Comparison of ENCODE assay signal across 8 mouse cellular contexts in the genomic region with DNA sequence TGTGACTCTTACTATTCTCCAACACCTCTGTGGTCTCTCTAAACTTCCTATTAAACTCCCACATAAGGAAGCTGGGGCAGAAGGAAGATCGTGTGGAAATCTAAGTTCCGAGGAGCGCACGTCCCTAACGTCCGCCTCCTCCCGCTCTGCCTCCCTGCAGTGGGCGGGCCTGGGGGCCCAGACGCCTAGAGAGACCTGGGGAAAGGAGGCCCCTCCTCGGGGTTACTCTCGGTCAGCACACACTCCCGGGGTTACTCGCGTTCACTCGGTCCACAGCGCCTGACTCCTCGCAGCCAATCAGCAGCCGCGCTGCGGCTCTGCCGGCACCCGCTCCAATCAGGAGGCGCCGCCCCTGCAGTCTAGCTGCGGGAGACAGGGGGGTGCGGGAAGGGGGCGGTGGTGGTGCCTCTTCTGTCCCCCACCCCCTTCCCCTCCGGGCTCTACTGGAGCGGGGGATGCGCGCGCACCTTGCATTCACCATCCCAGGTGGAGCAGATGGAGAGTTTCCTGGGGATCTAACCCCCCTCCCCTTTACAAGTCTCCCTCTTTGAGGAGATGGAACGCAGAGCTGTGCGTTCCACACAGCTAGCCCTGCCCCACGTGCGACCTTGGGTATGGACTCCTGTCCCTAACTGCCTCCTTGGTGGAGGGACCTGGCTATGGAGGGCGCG. TPM values are rescaled to one million over a fixed set of nuclear protein-coding genes. Genes with fewer than 3 reads are reported as not detected.
DNase-seq lines count a peak whose midpoint lies in the region; ATAC-seq and TF ChIP-seq lines count a peak whose summit lies in the region.

No protein-coding gene starts in this region.

- peak; percentile 99 for ATAC-seq in embryonic facial prominence, embryonic 15.5 days (ENCODE audit: insufficient number of reproducible peaks, low FRiP score, low TSS enrichment, low read depth)
- peak; percentile 99 for ATAC-seq in limb, embryonic 14.5 days (ENCODE audit: low FRiP score, low read depth)
- ATAC-seq in midbrain, embryonic 16.5 days = peak; percentile 97

- H3K9ac ChIP-seq in embryonic facial prominence, embryonic 15.5 days = peak overlapping the region; percentile 10; the same call in 1 of the 2 replicates
- peak overlapping the region; percentile 37 for H3K9ac ChIP-seq in limb, embryonic 14.5 days (ENCODE audit: low read depth, low read length, severe bottlenecking)
- peak overlapping the region; percentile 71 for H3K9ac ChIP-seq in midbrain, embryonic 16.5 days (ENCODE audit: low read depth, low read length)

- no peaks in the 10 kb centered on the region for H3K9me3 ChIP-seq in embryonic facial prominence, embryonic 15.5 days (replicated peaks)
- no peaks in the 10 kb centered on the region for H3K9me3 ChIP-seq in limb, embryonic 14.5 days (ENCODE audit: control insufficient read depth, low read length)
- H3K9me3 ChIP-seq in midbrain, embryonic 16.5 days (replicated peaks; ENCODE audit: control insufficient read depth, low read length, poor library complexity, severe bottlenecking) = no peaks in the 10 kb centered on the region

- H3K27me3 ChIP-seq in embryonic facial prominence, embryonic 15.5 days = no peaks in the 10 kb centered on the region
- no peaks in the 10 kb centered on the region for H3K27me3 ChIP-seq in limb, embryonic 14.5 days (ENCODE audit: control insufficient read depth, insufficient read depth, low read length)
- H3K27me3 ChIP-seq in midbrain, embryonic 16.5 days (ENCODE audit: control insufficient read depth, insufficient read depth, low read depth, low read length) = no peaks in the 10 kb centered on the region
- no peaks in the 10 kb centered on the region for H3K27me3 ChIP-seq in spleen, adult 2 months (ENCODE audit: control insufficient read depth, insufficient read depth, low read length)

- H3K4me1 ChIP-seq in bone marrow macrophage, adult 2 months (ENCODE audit: control insufficient read depth, insufficient read depth, low read length) = peaks cover 45% of the 10 kb centered on the region
- H3K4me1 ChIP-seq in embryonic facial prominence, embryonic 15.5 days = peaks cover 49% of the 10 kb centered on the region
- peaks cover 40% of the 10 kb centered on the region for H3K4me1 ChIP-seq in limb, embryonic 14.5 days (ENCODE audit: control insufficient read depth, insufficient read depth, low read length)
- H3K4me1 ChIP-seq in midbrain, embryonic 16.5 days (ENCODE audit: control insufficient read depth, insufficient read depth, low read length) = peaks cover 30% of the 10 kb centered on the region
- peaks cover 25% of the 10 kb centered on the region for H3K4me1 ChIP-seq in spleen, adult 2 months (ENCODE audit: control insufficient read depth, insufficient read depth, insufficient read length)

- peak; percentile 89 to 90 for DNase-seq in B cell, adult 2 months
- peak; percentile 91 to 94 for DNase-seq in heart, adult 9 months (ENCODE audit: low spot score in 2 of 2)
- peak; percentile 83 for DNase-seq in kidney, adult 9 months
- DNase-seq in limb, embryonic 14.5 days (ENCODE audit: low spot score) = peak; percentile 98
- peak; percentile 80 to 93 for DNase-seq in spleen, adult 2 months (ENCODE audit: low read depth in 1 of 2, low spot score in 2 of 2)

- no peak for TF ChIP-seq CTCF in bone marrow macrophage, adult 2 months (IDR thresholded peaks at IDR 0.05; ENCODE audit: low read depth, low read length)
- no peak for TF ChIP-seq CTCF in spleen, adult 2 months (IDR thresholded peaks at IDR 0.05; ENCODE audit: extremely low read depth, insufficient read depth, insufficient read length, insufficient replicate concordance)

- peak overlapping the region; percentile 88 for H3K27ac ChIP-seq in bone marrow macrophage, adult 2 months (ENCODE audit: insufficient read depth, low read depth, low read length)
- H3K27ac ChIP-seq in embryonic facial prominence, embryonic 15.5 days (replicated peaks) = peak overlapping the region; percentile 97
- peak overlapping the region; percentile 93 for H3K27ac ChIP-seq in limb, embryonic 14.5 days (replicated peaks; ENCODE audit: low read depth, low read length)
- peak overlapping the region; percentile 97 for H3K27ac ChIP-seq in midbrain, embryonic 16.5 days (ENCODE audit: low read length)
- H3K27ac ChIP-seq in spleen, adult 2 months (ENCODE audit: insufficient read depth, low read length) = peak overlapping the region; percentile 88

- peak overlapping the region; percentile 72 for H3K4me2 ChIP-seq in embryonic facial prominence, embryonic 15.5 days (replicated peaks)
- H3K4me2 ChIP-seq in limb, embryonic 14.5 days (replicated peaks; ENCODE audit: low read depth, low read length, severe bottlenecking) = peak overlapping the region; percentile 76
- peak overlapping the region; percentile 93 for H3K4me2 ChIP-seq in midbrain, embryonic 16.5 days (ENCODE audit: low read length)

- 0% methylated on average over 38 of the region's 38 CpGs for WGBS in embryonic facial prominence, embryonic 15.5 days
- 1% methylated on average over 35 of the region's 38 CpGs for WGBS in limb, embryonic 14.5 days
- 0% methylated on average over 35 of the region's 38 CpGs for WGBS in midbrain, embryonic 16.5 days
- WGBS in spleen, adult 2 months = 1% methylated on average over 38 of the region's 38 CpGs

- H3K4me3 ChIP-seq in bone marrow macrophage, adult 2 months (ENCODE audit: insufficient read depth, low read length) = peak overlapping the region; percentile 66
- H3K4me3 ChIP-seq in embryonic facial prominence, embryonic 15.5 days (replicated peaks) = peak overlapping the region; percentile 45
- H3K4me3 ChIP-seq in limb, embryonic 14.5 days (replicated peaks; ENCODE audit: low read length) = peak overlapping the region; percentile 39
- peak overlapping the region; percentile 55 for H3K4me3 ChIP-seq in midbrain, embryonic 16.5 days (ENCODE audit: low read depth, low read length)
- H3K4me3 ChIP-seq in spleen, adult 2 months (ENCODE audit: extremely low read depth, insufficient read depth, insufficient read length) = peak overlapping the region; percentile 57

- no peak; the same call in 1 of the 2 replicates for TF ChIP-seq POLR2A in bone marrow macrophage, adult 2 months (IDR thresholded peaks at IDR 0.05; ENCODE audit: borderline replicate concordance, low read depth, low read length)
- TF ChIP-seq POLR2A in limb, embryonic 14.5 days (IDR thresholded peaks at IDR 0.05; ENCODE audit: borderline replicate concordance, extremely low read depth, insufficient read depth, insufficient read length) = peak; percentile 81; the same call in 1 of the 2 replicates
- no peak; the same call in 1 of the 2 replicates for TF ChIP-seq POLR2A in spleen, adult 2 months (IDR thresholded peaks at IDR 0.05; ENCODE audit: low read depth, low read length)

- H3K36me3 ChIP-seq in embryonic facial prominence, embryonic 15.5 days = no peaks in the 10 kb centered on the region
- no peaks in the 10 kb centered on the region for H3K36me3 ChIP-seq in limb, embryonic 14.5 days (ENCODE audit: control insufficient read depth, insufficient read depth, low read length)
- H3K36me3 ChIP-seq in midbrain, embryonic 16.5 days (ENCODE audit: control insufficient read depth, insufficient read depth, low read length) = no peaks in the 10 kb centered on the region
- H3K36me3 ChIP-seq in spleen, adult 2 months (ENCODE audit: control insufficient read depth, insufficient read depth, low read length) = no peaks in the 10 kb centered on the region

RNA-seq across cellular contexts. Expression of a gene that starts 9.3 kb away (rescaled TPM):
- polyA plus RNA-seq in bone marrow macrophage, adult 2 months (2012; ENCODE audit: insufficient read depth, insufficient read length, missing spikeins) = 6.7 and 7.7 TPM in 2 replicates
- 179 and 181 TPM in 2 replicates for polyA plus RNA-seq in embryonic facial prominence, embryonic 15.5 days (2015; fragmentation: Nextera tagmentation; extraction: Ambion mirVana)
- polyA plus RNA-seq in limb, embryonic 14.5 days (2012; rRNA removed) = 274 and 383 TPM in 2 replicates
- 216 and 218 TPM in 2 replicates for polyA plus RNA-seq in limb, embryonic 14.5 days (2014; fragmentation: Nextera tagmentation; extraction: Ambion mirVana)
- 281 and 311 TPM in 2 replicates for polyA plus RNA-seq in midbrain, embryonic 16.5 days (2015; fragmentation: Nextera tagmentation; extraction: Ambion mirVana)
- 30.1 and 39.6 TPM in 2 replicates for polyA plus RNA-seq in spleen, adult 2 months (2012; rRNA removed)

RNA-seq across cellular contexts. Expression of a gene that starts 48.7 kb away (rescaled TPM):
- not detected in 2 replicates for polyA plus RNA-seq in bone marrow macrophage, adult 2 months (2012; ENCODE audit: insufficient read depth, insufficient read length, missing spikeins)
- polyA plus RNA-seq in embryonic facial prominence, embryonic 15.5 days (2015; fragmentation: Nextera tagmentation; extraction: Ambion mirVana) = 0.16 and 0.39 TPM in 2 replicates
- polyA plus RNA-seq in limb, embryonic 14.5 days (2012; rRNA removed) = 0.76 and 0.80 TPM in 2 replicates
- 0.12 and 0.35 TPM in 2 replicates for polyA plus RNA-seq in limb, embryonic 14.5 days (2014; fragmentation: Nextera tagmentation; extraction: Ambion mirVana)
- 0.18 and 0.19 TPM in 2 replicates for polyA plus RNA-seq in midbrain, embryonic 16.5 days (2015; fragmentation: Nextera tagmentation; extraction: Ambion mirVana)
- polyA plus RNA-seq in spleen, adult 2 months (2012; rRNA removed) = 0.20 TPM in 2 replicates

Comparison
In these comparisons a context has a peak if more than half of its experiments do, and no peak if none do; other contexts are left out.
1. Peak in every context shown above with its lines: DNase-seq, ATAC-seq, H3K4me3 ChIP-seq and H3K27ac ChIP-seq.
2. H3K9ac ChIP-seq: peak in every context shown above with its lines; median percentile 71 in midbrain, embryonic 16.5 days; 37 in limb, embryonic 14.5 days; 10 in embryonic facial prominence, embryonic 15.5 days.